ENCODE assay signal across 8 mouse cellular contexts in the genomic region with DNA sequence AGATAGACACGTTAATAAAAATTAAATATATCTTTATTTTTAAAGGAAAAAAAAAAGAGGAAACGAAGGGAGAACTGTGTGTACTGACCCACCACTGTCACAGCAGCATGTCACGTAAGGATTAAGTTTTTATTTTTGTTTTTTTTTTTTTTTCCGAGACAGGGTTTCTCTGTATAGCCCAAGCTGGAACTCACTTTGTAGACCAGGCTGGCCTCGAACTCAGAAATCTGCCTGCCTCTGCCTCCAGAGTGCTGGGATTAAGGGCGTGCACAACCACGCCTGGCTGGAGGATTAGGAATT. TPM values are rescaled to one million over a fixed set of nuclear protein-coding genes. Genes with fewer than 3 reads are reported as not detected.
A peak's percentile ranks its signal among the peaks of the same experiment; 100 is the strongest.
DNase-seq lines count a peak whose midpoint lies in the region; ATAC-seq and TF ChIP-seq lines count a peak whose summit lies in the region.
"Not testable (repeated sequence)": the region's sequence is repeated elsewhere in the genome, so short reads cannot be mapped to it uniquely, and the experiment has no call there.

No protein-coding gene starts in this region.

- not testable (repeated sequence) for H3K9me3 ChIP-seq in E14TG2a.4 (ENCODE audit: low read length); embryonic facial prominence, embryonic 14.5 days (ENCODE audit: control insufficient read depth, low read length); heart, embryonic 13.5 days; hindbrain, postnatal 0 days (ENCODE audit: low read length); limb, embryonic 10.5 days (replicated peaks); liver, embryonic 16.5 days (replicated peaks; ENCODE audit: control insufficient read depth, low read length); midbrain, embryonic 15.5 days; stomach, embryonic 16.5 days (replicated peaks; ENCODE audit: control insufficient read depth, low read length)

- not testable (repeated sequence) for H3K27ac ChIP-seq in embryonic facial prominence, embryonic 14.5 days (replicated peaks; ENCODE audit: low read depth, low read length); hindbrain, postnatal 0 days; limb, embryonic 10.5 days; midbrain, embryonic 15.5 days
- H3K27ac ChIP-seq in heart, embryonic 13.5 days (replicated peaks): peak overlapping the region; percentile 97
- peak overlapping the region; percentile 86; the same call in 1 of the 2 replicates for H3K27ac ChIP-seq in liver, embryonic 16.5 days (ENCODE audit: low read length)
- H3K27ac ChIP-seq in stomach, embryonic 16.5 days (ENCODE audit: low read length): peak overlapping the region; percentile 96

- H3K4me2 ChIP-seq in embryonic facial prominence, embryonic 14.5 days (ENCODE audit: low read depth, low read length): peak overlapping the region; percentile 50; the same call in 1 of the 2 replicates
- peak overlapping the region; percentile 76 for H3K4me2 ChIP-seq in heart, embryonic 13.5 days
- H3K4me2 ChIP-seq in hindbrain, postnatal 0 days (ENCODE audit: low read depth, low read length): peak overlapping the region; percentile 35
- peak overlapping the region; percentile 71 for H3K4me2 ChIP-seq in liver, embryonic 16.5 days (ENCODE audit: low read depth, low read length)
- H3K4me2 ChIP-seq in midbrain, embryonic 15.5 days: peak overlapping the region; percentile 21
- H3K4me2 ChIP-seq in stomach, embryonic 16.5 days (ENCODE audit: low read depth, low read length): peak overlapping the region; percentile 70

- H3K4me1 ChIP-seq in E14TG2a.4 (replicated peaks; ENCODE audit: low read depth, low read length): peaks cover 72% of the 10 kb centered on the region
- not testable (repeated sequence) for H3K4me1 ChIP-seq in embryonic facial prominence, embryonic 14.5 days (ENCODE audit: control insufficient read depth, insufficient read depth, low read length); hindbrain, postnatal 0 days (ENCODE audit: insufficient read depth, low read length); stomach, embryonic 16.5 days (ENCODE audit: control insufficient read depth, insufficient read depth, low read length)
- H3K4me1 ChIP-seq in heart, embryonic 13.5 days: peaks cover 20% of the 10 kb centered on the region
- H3K4me1 ChIP-seq in limb, embryonic 10.5 days: peaks cover 14% of the 10 kb centered on the region
- peaks cover 24% of the 10 kb centered on the region for H3K4me1 ChIP-seq in liver, embryonic 16.5 days (ENCODE audit: control insufficient read depth, low read depth, low read length)
- H3K4me1 ChIP-seq in midbrain, embryonic 15.5 days: peaks cover 10% of the 10 kb centered on the region; the same call in 1 of the 2 replicates

- not testable (repeated sequence) for ATAC-seq in embryonic facial prominence, embryonic 14.5 days (ENCODE audit: low read depth); heart, embryonic 13.5 days (ENCODE audit: extremely low read depth, insufficient number of reproducible peaks, low FRiP score, low TSS enrichment); hindbrain, postnatal 0 days; liver, embryonic 16.5 days (ENCODE audit: low read depth); midbrain, embryonic 15.5 days (replicated peaks); stomach, embryonic 16.5 days (ENCODE audit: insufficient read depth, low FRiP score)

- peak overlapping the region; percentile 72 for H3K4me3 ChIP-seq in E14TG2a.4 (replicated peaks; ENCODE audit: low read length)
- not testable (repeated sequence) for H3K4me3 ChIP-seq in embryonic facial prominence, embryonic 14.5 days (ENCODE audit: low read depth, low read length); hindbrain, postnatal 0 days (ENCODE audit: low read length); liver, embryonic 16.5 days (ENCODE audit: low read depth, low read length); midbrain, embryonic 15.5 days
- H3K4me3 ChIP-seq in heart, embryonic 13.5 days: peak overlapping the region; percentile 46
- peak overlapping the region; percentile 41; the same call in 1 of the 2 replicates for H3K4me3 ChIP-seq in limb, embryonic 10.5 days
- H3K4me3 ChIP-seq in stomach, embryonic 16.5 days (replicated peaks; ENCODE audit: low read length): peak overlapping the region; percentile 41

- not testable (repeated sequence) for H3K9ac ChIP-seq in embryonic facial prominence, embryonic 14.5 days (ENCODE audit: low read depth, low read length); hindbrain, postnatal 0 days (replicated peaks; ENCODE audit: low read length); liver, embryonic 16.5 days (ENCODE audit: low read depth, low read length); midbrain, embryonic 15.5 days; stomach, embryonic 16.5 days (ENCODE audit: low read length)
- peak overlapping the region; percentile 81 for H3K9ac ChIP-seq in heart, embryonic 13.5 days

- not testable (repeated sequence) for H3K27me3 ChIP-seq in E14TG2a.4 (ENCODE audit: insufficient read depth, low read length); embryonic facial prominence, embryonic 14.5 days (replicated peaks; ENCODE audit: control insufficient read depth, insufficient read depth, low read length); heart, embryonic 13.5 days (replicated peaks); hindbrain, postnatal 0 days (ENCODE audit: insufficient read depth, low read length); limb, embryonic 10.5 days (ENCODE audit: low read depth, poor library complexity, severe bottlenecking); liver, embryonic 16.5 days (ENCODE audit: control insufficient read depth, insufficient read depth, low read depth, low read length); midbrain, embryonic 15.5 days (replicated peaks); stomach, embryonic 16.5 days (ENCODE audit: control insufficient read depth, insufficient read depth, low read length)

- not testable (repeated sequence) for H3K36me3 ChIP-seq in E14TG2a.4 (ENCODE audit: insufficient read depth, low read length); embryonic facial prominence, embryonic 14.5 days (ENCODE audit: control insufficient read depth, insufficient read depth, low read length); heart, embryonic 13.5 days; hindbrain, postnatal 0 days (ENCODE audit: insufficient read depth, low read length); limb, embryonic 10.5 days; liver, embryonic 16.5 days (ENCODE audit: control insufficient read depth, insufficient read depth); midbrain, embryonic 15.5 days (replicated peaks); stomach, embryonic 16.5 days (ENCODE audit: control insufficient read depth, insufficient read depth, low read length)

- 41% methylated on average over 7 of the region's 7 CpGs for WGBS in embryonic facial prominence, embryonic 14.5 days
- 33% methylated on average over 7 of the region's 7 CpGs for WGBS in heart, embryonic 13.5 days
- 48% methylated on average over 7 of the region's 7 CpGs for WGBS in hindbrain, postnatal 0 days
- WGBS in limb, embryonic 10.5 days: 42% methylated on average over 7 of the region's 7 CpGs
- WGBS in liver, embryonic 16.5 days (ENCODE audit: insufficient replicate concordance): 23% methylated on average over 7 of the region's 7 CpGs
- 44% methylated on average over 7 of the region's 7 CpGs for WGBS in midbrain, embryonic 15.5 days
- WGBS in stomach, embryonic 16.5 days: 40% methylated on average over 7 of the region's 7 CpGs

- not testable (repeated sequence) for TF ChIP-seq CTCF in E14TG2a.4 (conservative IDR thresholded peaks at IDR 0.05; ENCODE audit: low read length); hindbrain, postnatal 0 days (IDR thresholded peaks at IDR 0.05; ENCODE audit: low read depth)

- DNase-seq in embryonic facial prominence, embryonic 14.5 days (ENCODE audit: low spot score); hindbrain, postnatal 0 days (ENCODE audit: low spot score); limb, embryonic 10.5 days (ENCODE audit: low spot score): not testable (repeated sequence)

RNA-seq across cellular contexts. Expression of a gene that starts 5.7 kb away (rescaled TPM):
- 49.4 and 50.4 TPM in 2 replicates for polyA plus RNA-seq in embryonic facial prominence, embryonic 14.5 days (2014; fragmentation: Nextera tagmentation; extraction: Ambion mirVana)
- 27.3 and 29.9 TPM in 2 replicates for polyA plus RNA-seq in heart, embryonic 13.5 days (2015; fragmentation: Nextera tagmentation; extraction: Ambion mirVana)
- 38.4 and 41.9 TPM in 2 replicates for total RNA-seq in hindbrain, postnatal 0 days (2014; rRNA removed)
- 23.4 and 23.6 TPM in 2 replicates for polyA plus RNA-seq in hindbrain, postnatal 0 days (2015; fragmentation: Nextera tagmentation; extraction: Ambion mirVana)
- 58.9 and 69.2 TPM in 2 replicates for polyA plus RNA-seq in limb, embryonic 10.5 days (2016; fragmentation: Nextera tagmentation; extraction: Ambion mirVana)
- 17.2 and 18.9 TPM in 2 replicates for polyA plus RNA-seq in liver, embryonic 16.5 days (2015; fragmentation: Nextera tagmentation; extraction: Ambion mirVana)
- 27.2 and 31.7 TPM in 2 replicates for polyA plus RNA-seq in midbrain, embryonic 15.5 days (2015; fragmentation: Nextera tagmentation; extraction: Ambion mirVana)
- 29.7 and 32.3 TPM in 2 replicates for polyA plus RNA-seq in stomach, embryonic 16.5 days (2015; fragmentation: Nextera tagmentation; extraction: Ambion mirVana)

RNA-seq across cellular contexts. Expression of a gene that starts 40.7 kb away (rescaled TPM):
- polyA plus RNA-seq in embryonic facial prominence, embryonic 14.5 days (2014; fragmentation: Nextera tagmentation; extraction: Ambion mirVana): 45.8 and 49.1 TPM in 2 replicates
- polyA plus RNA-seq in heart, embryonic 13.5 days (2015; fragmentation: Nextera tagmentation; extraction: Ambion mirVana): 34.9 and 36.0 TPM in 2 replicates
- 155 and 172 TPM in 2 replicates for total RNA-seq in hindbrain, postnatal 0 days (2014; rRNA removed)
- 50.1 and 50.3 TPM in 2 replicates for polyA plus RNA-seq in hindbrain, postnatal 0 days (2015; fragmentation: Nextera tagmentation; extraction: Ambion mirVana)
- polyA plus RNA-seq in limb, embryonic 10.5 days (2016; fragmentation: Nextera tagmentation; extraction: Ambion mirVana): 59.5 and 66.7 TPM in 2 replicates
- 21.7 and 22.6 TPM in 2 replicates for polyA plus RNA-seq in liver, embryonic 16.5 days (2015; fragmentation: Nextera tagmentation; extraction: Ambion mirVana)
- 87.5 and 87.8 TPM in 2 replicates for polyA plus RNA-seq in midbrain, embryonic 15.5 days (2015; fragmentation: Nextera tagmentation; extraction: Ambion mirVana)
- polyA plus RNA-seq in stomach, embryonic 16.5 days (2015; fragmentation: Nextera tagmentation; extraction: Ambion mirVana): 46.1 and 46.7 TPM in 2 replicates

RNA-seq across cellular contexts. Expression of a gene that starts 40.8 kb away (rescaled TPM):
- 25.1 and 33.5 TPM in 2 replicates for polyA plus RNA-seq in embryonic facial prominence, embryonic 14.5 days (2014; fragmentation: Nextera tagmentation; extraction: Ambion mirVana)
- 31.1 and 32.6 TPM in 2 replicates for polyA plus RNA-seq in heart, embryonic 13.5 days (2015; fragmentation: Nextera tagmentation; extraction: Ambion mirVana)
- total RNA-seq in hindbrain, postnatal 0 days (2014; rRNA removed): 15.1 and 15.4 TPM in 2 replicates
- polyA plus RNA-seq in hindbrain, postnatal 0 days (2015; fragmentation: Nextera tagmentation; extraction: Ambion mirVana): 42.9 and 47.1 TPM in 2 replicates
- 53.5 and 60.7 TPM in 2 replicates for polyA plus RNA-seq in limb, embryonic 10.5 days (2016; fragmentation: Nextera tagmentation; extraction: Ambion mirVana)
- polyA plus RNA-seq in liver, embryonic 16.5 days (2015; fragmentation: Nextera tagmentation; extraction: Ambion mirVana): 14.7 and 14.9 TPM in 2 replicates
- polyA plus RNA-seq in midbrain, embryonic 15.5 days (2015; fragmentation: Nextera tagmentation; extraction: Ambion mirVana): 65.4 and 65.9 TPM in 2 replicates
- 39.1 and 42.0 TPM in 2 replicates for polyA plus RNA-seq in stomach, embryonic 16.5 days (2015; fragmentation: Nextera tagmentation; extraction: Ambion mirVana)

Comparison
In these comparisons a context has a peak if more than half of its experiments do, and no peak if none do; other contexts are left out.
1. H3K4me2 ChIP-seq: peak in every context shown above with its lines; median percentile 76 in heart, embryonic 13.5 days; 71 in liver, embryonic 16.5 days; 70 in stomach, embryonic 16.5 days; 50 in embryonic facial prominence, embryonic 14.5 days; 35 in hindbrain, postnatal 0 days; 21 in midbrain, embryonic 15.5 days.